Mouse (Mus musculus): ENCODE results near the gene Med22.

GRCm38 (mm10) chr2:26933304-26934055 lies 23.0 kb upstream of the Med22 start, which contains the start of the genes Surf4 and Stkld1:
- no peak for TF ChIP-seq MAX (IDR thresholded peaks at IDR 0.05)
- no peak for TF ChIP-seq CTCF (IDR thresholded peaks at IDR 0.05; ENCODE audit: control insufficient read depth, insufficient read depth, insufficient read length)

Data from C2C12 (cell line).